Mouse (Mus musculus) embryonic facial prominence, embryonic 10.5 days (tissue): ENCODE results near the gene Large1. TPM values are rescaled to one million over a fixed set of nuclear protein-coding genes. Genes with fewer than 3 reads are reported as not detected.

Experiments
- DNase-seq: peaks from one replicate; pipeline ENCODE4 v3.0.0-alpha.2; 2017; ENCODE audit warnings: low spot score
- H3K27ac ChIP-seq: fragments of 300-500 bp; sonication (generic); replicated peaks from 2 replicates; pipeline ENCODE4 v1.5.1; 2016; ENCODE audit warnings: mild to moderate bottlenecking
- H3K27me3 ChIP-seq: fragments of 300-500 bp; sonication (generic); replicated peaks from 2 replicates; pipeline ENCODE4 v1.6.1; 2016; ENCODE audit warnings: low read depth, mild to moderate bottlenecking; ENCODE audit not compliant: poor library complexity, severe bottlenecking
- H3K36me3 ChIP-seq: fragments of 300-500 bp; sonication (generic); replicated peaks from 2 replicates; pipeline ENCODE4 v1.6.1; 2016; ENCODE audit warnings: mild to moderate bottlenecking, moderate library complexity
- H3K4me1 ChIP-seq: fragments of 300-500 bp; sonication (generic); 2 replicates; pipeline ENCODE4 v1.6.1; 2016
- H3K4me3 ChIP-seq: fragments of 300-500 bp; sonication (generic); 2 replicates; pipeline ENCODE4 v1.5.1; 2016; ENCODE audit warnings: mild to moderate bottlenecking, moderate library complexity
- H3K9me3 ChIP-seq: fragments of 300-500 bp; sonication (generic); 2 replicates; pipeline ENCODE4 v1.6.1; 2016; ENCODE audit warnings: mild to moderate bottlenecking
- WGBS: fragments of 180-500 bp; shearing (Covaris S2); methylation state at CpG from one replicate; pipeline ENCODE4 v1.1.7; 2016; 5-methylcytosine and 5-hydroxymethylcytosine counted together
- polyA plus RNA-seq: library from polyadenylated mRNA; unstranded; fragments of >200 nt; fragmentation: Nextera tagmentation; extraction: Ambion mirVana; gene quantifications from 2 replicates; pipeline ENCODE4 v1.2.1, GENCODE M21; 2016

Gene Large1
- polyA plus RNA-seq, 1 experiment from 2014 or later, result 5.4 TPM

DNA sequence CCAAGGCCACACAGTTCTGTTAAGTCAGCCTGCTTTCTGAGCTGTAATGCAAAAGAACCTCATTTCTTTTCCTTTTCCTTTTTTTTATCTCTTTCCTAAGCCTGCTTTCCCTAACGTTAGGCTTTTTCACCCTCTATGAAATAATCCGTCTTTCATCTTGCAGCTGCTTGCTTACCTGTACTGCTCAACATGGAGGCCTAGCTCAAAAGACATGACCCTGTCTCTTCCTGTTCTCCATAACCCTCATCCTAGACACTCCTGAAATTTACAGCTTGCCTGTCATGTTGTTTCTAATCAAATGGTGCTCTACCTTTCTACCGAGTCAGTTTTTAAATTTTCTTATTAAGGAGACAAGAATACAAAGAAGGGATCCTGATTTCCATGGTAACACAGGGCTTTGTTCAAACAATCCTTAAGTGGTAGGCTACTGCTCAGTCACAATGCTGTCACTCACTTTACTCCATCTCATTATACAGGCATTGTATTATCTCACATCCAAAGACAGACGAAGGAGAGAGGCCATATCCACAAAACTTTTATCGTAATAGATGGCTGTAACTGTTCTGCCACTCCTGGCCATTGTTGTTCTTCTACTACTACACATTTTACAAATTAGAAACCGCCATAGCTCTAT, 134.0 kb downstream of the Large1 start:
- H3K4me1 ChIP-seq, result no peaks in the 10 kb centered on the region
- no peak overlapping the region for H3K4me3 ChIP-seq
- DNase-seq, result no peak
- WGBS, result 78% methylated on average over 6 of the region's 6 CpGs
- H3K36me3 ChIP-seq, result no peaks in the 10 kb centered on the region
- no peaks in the 10 kb centered on the region for H3K27me3 ChIP-seq
- H3K27ac ChIP-seq, result no peak overlapping the region
- H3K9me3 ChIP-seq, result no peaks in the 10 kb centered on the region

DNA sequence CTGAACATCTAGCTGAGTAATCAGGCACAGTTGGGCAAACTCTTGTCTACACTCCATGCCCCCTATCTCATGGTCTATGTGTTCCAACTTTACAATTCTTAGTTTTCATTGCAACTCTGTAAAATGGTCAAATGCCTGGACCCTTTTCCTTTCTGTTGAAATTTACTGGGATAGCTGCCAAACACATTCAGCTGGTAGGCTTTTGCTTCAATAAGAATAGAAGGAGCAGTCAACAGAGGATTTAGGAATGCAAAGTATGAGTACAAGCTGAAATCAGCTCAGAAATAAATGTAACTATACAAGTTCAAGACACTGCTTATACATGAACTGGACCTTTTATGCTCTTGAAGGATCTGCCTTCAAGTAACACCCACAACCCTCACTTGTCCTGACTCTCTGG, 146.5 kb downstream of the Large1 start:
- no peaks in the 10 kb centered on the region for H3K9me3 ChIP-seq
- no peaks in the 10 kb centered on the region for H3K27me3 ChIP-seq
- DNase-seq, result no peak
- no peaks in the 10 kb centered on the region for H3K36me3 ChIP-seq
- H3K4me1 ChIP-seq, result no peaks in the 10 kb centered on the region
- no peak overlapping the region for H3K27ac ChIP-seq
- H3K4me3 ChIP-seq, result no peak overlapping the region

DNA sequence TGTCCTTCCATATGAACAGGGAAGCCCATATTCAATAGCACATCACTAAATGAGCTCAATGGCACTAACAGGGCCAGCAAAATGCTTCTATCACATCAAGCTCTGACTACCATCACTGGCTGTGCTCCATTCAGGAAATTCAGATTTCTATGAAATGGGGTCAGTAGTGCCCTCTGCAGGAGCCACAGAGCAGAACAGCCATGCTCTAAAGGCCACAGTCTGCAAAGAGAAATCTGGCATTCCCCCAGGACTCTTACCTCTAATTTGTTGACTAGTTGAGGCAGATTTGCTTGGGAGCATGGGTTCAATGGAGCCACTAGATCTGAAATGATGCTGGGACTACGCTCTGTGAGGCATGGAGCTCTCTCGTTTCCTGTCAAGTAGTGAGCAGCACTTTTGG, 151.5 kb downstream of the Large1 start:
- 85% methylated on average over 2 of the region's 2 CpGs for WGBS
- no peak overlapping the region for H3K27ac ChIP-seq
- H3K4me3 ChIP-seq, result no peak overlapping the region
- H3K4me1 ChIP-seq, result no peaks in the 10 kb centered on the region
- H3K27me3 ChIP-seq, result no peaks in the 10 kb centered on the region
- no peak for DNase-seq
- H3K36me3 ChIP-seq, result no peaks in the 10 kb centered on the region
- no peaks in the 10 kb centered on the region for H3K9me3 ChIP-seq

DNA sequence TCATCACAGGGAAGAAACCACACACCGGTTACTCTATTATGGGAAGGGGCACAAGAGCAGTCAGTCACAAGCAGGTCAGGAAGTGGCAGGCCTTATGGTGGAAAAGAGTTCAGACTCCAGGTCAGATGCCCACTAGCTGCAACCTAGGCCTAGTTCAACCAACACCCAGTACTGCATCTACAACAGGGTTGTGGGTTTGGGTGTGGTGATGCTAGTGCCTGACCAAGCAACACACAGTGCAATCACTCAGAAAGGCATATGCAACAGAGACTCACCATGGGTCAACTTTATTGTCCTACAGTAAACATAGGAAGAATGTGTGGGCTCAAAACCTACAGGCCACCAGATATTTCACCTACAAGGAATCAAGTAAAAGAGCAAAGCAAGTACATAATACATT, 155.6 kb downstream of the Large1 start:
- Histone ChIP-seq H3K27ac (no peak overlapping the region), H3K4me3 (no peak overlapping the region), H3K4me1 (no peaks in the 10 kb centered on the region), H3K36me3 (no peaks in the 10 kb centered on the region), H3K27me3 (no peaks in the 10 kb centered on the region), H3K9me3 (no peaks in the 10 kb centered on the region)
- DNase-seq, result no peak
- 92% methylated on average over 1 of the region's 1 CpGs for WGBS

DNA sequence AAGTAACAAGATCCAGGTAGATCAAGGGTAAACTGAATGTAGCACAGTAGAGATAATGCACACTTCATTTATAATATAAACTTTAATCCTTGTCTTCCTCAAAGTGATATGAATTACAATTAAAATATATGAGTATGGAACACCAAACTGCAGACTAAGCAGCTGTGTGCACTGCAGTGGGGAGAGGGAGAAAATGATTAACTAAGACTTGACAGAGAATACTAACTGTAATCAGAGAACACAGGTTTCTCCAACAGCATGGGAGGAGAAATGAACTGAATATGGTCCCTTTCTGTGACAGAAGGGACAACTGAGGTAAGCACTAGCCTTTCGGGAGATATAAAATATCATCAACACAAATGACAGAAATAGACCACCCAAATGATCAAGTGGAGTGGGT, 164.7 kb downstream of the Large1 start:
- H3K4me1 ChIP-seq, result no peaks in the 10 kb centered on the region
- no peak overlapping the region for H3K27ac ChIP-seq
- no peak for DNase-seq
- H3K27me3 ChIP-seq, result no peaks in the 10 kb centered on the region
- no peak overlapping the region for H3K4me3 ChIP-seq
- no peaks in the 10 kb centered on the region for H3K9me3 ChIP-seq
- WGBS, result 95% methylated on average over 1 of the region's 1 CpGs
- H3K36me3 ChIP-seq, result no peaks in the 10 kb centered on the region

DNA sequence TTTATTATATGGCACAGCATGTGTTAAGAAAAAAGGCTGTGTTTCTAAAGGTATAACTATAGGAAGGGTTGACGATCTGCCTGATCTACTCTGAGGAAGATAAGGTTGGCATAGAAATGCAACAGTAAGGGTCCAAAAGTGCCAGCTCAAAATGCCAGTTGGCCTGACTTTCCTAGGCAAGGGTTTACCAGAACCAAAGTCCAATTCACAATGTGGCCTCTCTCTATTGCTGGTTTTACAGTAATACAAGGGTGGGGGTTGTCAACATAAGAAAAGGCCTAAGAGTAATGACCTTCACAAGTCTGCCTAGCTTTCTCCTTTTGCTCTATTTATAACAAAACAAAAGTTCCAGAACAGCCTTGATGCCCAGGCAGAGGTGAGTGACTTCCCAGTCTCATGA, 166.0 kb downstream of the Large1 start:
- no peaks in the 10 kb centered on the region for H3K27me3 ChIP-seq
- no peaks in the 10 kb centered on the region for H3K9me3 ChIP-seq
- H3K4me1 ChIP-seq, result no peaks in the 10 kb centered on the region
- no peaks in the 10 kb centered on the region for H3K36me3 ChIP-seq
- H3K4me3 ChIP-seq, result no peak overlapping the region
- DNase-seq, result no peak
- no peak overlapping the region for H3K27ac ChIP-seq
- WGBS, result 93% methylated on average over 1 of the region's 1 CpGs

DNA sequence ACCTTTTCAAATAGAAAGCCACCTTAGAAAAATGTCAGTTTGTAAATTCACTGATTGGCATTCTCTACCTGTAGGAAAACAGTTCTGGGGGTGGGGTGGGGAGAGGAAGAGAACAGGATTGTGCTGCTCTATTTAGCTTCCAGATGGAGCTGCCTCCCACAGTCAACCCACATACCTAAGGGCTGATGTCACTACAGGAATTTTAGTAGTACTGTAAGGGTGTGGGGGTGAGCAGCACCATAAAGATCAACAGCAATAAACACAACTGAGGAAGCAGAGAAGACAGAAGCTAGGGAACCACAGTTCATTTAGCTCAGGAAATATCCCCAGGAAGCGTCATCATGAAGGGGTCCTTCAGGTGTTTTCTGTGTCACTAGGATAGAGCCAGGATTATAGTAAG, 174.9 kb downstream of the Large1 start:
- Histone ChIP-seq H3K36me3 (no peaks in the 10 kb centered on the region), H3K4me3 (no peak overlapping the region), H3K4me1 (no peaks in the 10 kb centered on the region), H3K27ac (no peak overlapping the region), H3K27me3 (no peaks in the 10 kb centered on the region), H3K9me3 (no peaks in the 10 kb centered on the region)
- DNase-seq, result no peak
- WGBS, result 89% methylated on average over 1 of the region's 1 CpGs

DNA sequence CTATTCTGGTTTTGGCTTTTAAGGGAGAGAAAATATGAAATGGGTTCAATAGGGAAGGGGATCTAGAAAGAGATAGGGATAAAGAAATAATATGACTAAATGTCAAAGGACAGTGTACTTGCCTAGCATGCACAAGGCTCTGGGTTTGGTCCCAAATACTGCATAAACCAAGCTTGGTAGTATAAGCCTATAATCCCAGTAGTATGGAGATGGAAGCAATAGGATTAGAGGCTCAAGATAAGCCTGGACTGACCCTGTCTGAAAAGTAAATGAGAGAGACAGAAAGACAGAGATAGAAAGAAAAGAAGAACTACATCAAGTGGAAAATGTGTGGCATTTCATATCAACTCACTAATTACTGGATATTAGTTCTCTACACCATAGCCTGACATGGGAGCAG, 180.7 kb downstream of the Large1 start:
- Histone ChIP-seq H3K27ac (no peak overlapping the region), H3K27me3 (no peaks in the 10 kb centered on the region), H3K4me1 (no peaks in the 10 kb centered on the region), H3K36me3 (no peaks in the 10 kb centered on the region), H3K4me3 (no peak overlapping the region), H3K9me3 (no peaks in the 10 kb centered on the region)
- no peak for DNase-seq

DNA sequence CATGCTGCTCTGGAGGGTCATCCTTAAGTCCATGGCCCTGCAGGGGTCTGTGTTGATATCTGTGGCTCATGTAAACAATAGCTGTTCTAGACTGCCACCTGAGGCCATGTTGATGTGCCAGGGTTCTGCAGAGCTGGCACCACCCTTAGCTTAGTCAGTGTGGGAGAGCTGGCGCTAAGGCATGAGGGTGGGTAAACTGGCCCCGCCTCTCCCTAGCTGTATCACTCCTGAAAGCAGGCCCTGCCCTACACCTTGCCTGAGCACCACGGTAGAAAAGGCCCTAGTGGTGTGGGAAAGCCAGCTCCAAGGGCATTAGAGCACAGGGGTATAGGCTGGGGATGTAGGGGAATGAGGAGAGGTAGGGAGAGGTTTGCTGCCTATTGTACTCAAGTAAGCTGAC, 191.3 kb downstream of the Large1 start:
- H3K4me1 ChIP-seq, result no peaks in the 10 kb centered on the region
- H3K27ac ChIP-seq, result no peak overlapping the region
- 79% methylated on average over 3 of the region's 3 CpGs for WGBS
- DNase-seq, result no peak
- no peaks in the 10 kb centered on the region for H3K9me3 ChIP-seq
- no peak overlapping the region for H3K4me3 ChIP-seq
- no peaks in the 10 kb centered on the region for H3K27me3 ChIP-seq
- H3K36me3 ChIP-seq, result no peaks in the 10 kb centered on the region

DNA sequence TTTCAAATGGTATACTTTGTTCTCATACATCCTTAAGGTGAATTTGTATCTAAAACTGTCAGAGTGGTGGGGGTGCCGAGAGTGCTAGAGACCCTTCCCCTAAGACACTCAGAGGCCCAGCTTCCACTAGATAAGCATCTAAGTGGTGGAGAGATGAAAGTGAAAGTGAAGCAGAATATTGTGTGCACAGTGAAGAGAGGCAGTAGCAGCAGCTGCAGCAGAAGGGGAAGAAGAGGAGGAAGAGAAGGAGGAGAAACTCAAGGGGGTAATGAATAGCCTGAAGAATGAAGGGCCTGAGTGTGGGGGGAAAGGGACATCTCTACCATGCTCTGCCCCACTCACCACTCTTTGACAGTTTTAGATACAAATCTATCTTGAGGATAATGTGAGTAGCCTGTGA, 191.8 kb downstream of the Large1 start:
- Histone ChIP-seq H3K4me1 (no peaks in the 10 kb centered on the region), H3K27ac (no peak overlapping the region), H3K27me3 (no peaks in the 10 kb centered on the region), H3K36me3 (no peaks in the 10 kb centered on the region), H3K9me3 (no peaks in the 10 kb centered on the region), H3K4me3 (no peak overlapping the region)
- WGBS, result 79% methylated on average over 1 of the region's 1 CpGs
- DNase-seq, result no peak

DNA sequence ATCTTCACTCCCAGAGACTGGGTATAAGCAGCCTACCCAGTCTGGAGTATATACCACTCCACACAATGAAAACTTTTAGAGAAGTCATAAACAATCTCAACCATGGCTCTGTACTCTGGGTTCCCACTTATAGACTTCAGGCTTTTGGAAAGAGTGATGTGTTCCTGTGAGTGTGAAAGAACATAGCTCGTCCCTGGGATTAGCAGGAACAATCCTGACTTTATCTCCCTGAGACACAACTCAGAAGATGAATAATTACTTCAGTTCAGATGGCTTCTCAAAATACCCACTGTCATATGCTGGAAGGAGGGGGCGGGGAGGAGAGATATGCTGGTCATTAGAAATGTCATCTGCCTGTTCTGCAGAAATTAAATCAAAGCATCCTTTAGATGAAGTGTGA, 192.4 kb downstream of the Large1 start:
- no peak overlapping the region for H3K27ac ChIP-seq
- H3K27me3 ChIP-seq, result no peaks in the 10 kb centered on the region
- no peak overlapping the region for H3K4me3 ChIP-seq
- H3K9me3 ChIP-seq, result no peaks in the 10 kb centered on the region
- DNase-seq, result no peak
- no peaks in the 10 kb centered on the region for H3K36me3 ChIP-seq
- WGBS, result 86% methylated on average over 2 of the region's 2 CpGs
- no peaks in the 10 kb centered on the region for H3K4me1 ChIP-seq

DNA sequence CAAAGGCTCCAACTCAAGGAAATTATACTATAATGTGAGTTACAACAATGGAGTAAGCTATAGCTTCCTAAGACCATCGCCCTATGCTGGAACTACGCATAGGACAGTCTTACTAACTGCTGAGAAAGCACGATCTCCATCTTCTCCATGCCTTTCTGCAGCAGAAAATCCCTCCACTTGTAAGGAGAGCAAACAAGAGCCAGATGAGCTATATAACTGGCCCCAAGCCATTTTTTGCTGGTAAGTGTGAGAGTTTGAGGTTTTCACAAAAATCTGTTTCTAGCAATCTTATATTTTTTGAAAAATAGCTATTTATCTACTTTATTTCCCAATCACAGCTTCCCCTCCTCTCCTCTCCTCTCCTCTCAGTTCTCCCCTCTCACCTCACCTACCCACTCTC, 206.1 kb downstream of the Large1 start:
- no peaks in the 10 kb centered on the region for H3K36me3 ChIP-seq
- no peak overlapping the region for H3K27ac ChIP-seq
- H3K9me3 ChIP-seq, result no peaks in the 10 kb centered on the region
- WGBS, result 97% methylated on average over 3 of the region's 3 CpGs
- no peaks in the 10 kb centered on the region for H3K4me1 ChIP-seq
- DNase-seq, result no peak
- H3K27me3 ChIP-seq, result no peaks in the 10 kb centered on the region
- no peak overlapping the region for H3K4me3 ChIP-seq

DNA sequence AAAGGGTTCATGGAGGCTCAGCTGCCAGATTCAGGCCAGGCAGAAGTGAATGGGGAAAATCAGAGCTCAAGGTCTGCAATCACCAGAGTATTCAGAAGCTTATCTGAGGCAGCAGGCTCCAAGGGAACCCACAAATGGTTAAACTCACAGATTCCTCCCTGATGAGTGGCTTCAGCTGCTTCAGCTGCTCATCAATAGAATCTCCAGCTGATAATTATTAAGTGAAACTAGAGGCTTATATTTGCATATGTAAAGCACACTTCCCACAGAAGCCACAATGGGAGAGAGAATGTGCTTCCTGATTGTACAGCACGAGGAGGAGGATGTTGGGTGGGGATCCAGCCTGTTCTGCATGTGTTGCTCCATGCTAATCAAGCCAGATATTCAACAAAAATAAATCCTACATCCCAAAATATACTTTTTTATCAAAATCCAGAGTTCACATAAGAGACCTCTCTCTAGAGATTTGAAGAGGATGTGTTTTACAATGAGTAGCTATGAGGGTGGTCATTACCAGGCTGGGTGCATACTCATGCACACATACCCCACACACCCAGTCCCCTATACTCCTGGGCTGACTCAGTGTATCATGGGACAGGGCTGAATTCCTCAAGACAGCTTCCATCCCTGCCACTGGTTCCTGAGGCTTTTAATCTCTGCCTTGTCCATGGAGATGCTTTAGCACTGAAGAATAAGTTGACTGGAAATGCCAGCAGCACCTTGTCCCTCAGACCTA, 210.5 kb downstream of the Large1 start:
- Histone ChIP-seq H3K9me3 (no peaks in the 10 kb centered on the region), H3K36me3 (no peaks in the 10 kb centered on the region), H3K27me3 (no peaks in the 10 kb centered on the region), H3K4me1 (no peaks in the 10 kb centered on the region), H3K27ac (no peak overlapping the region), H3K4me3 (no peak overlapping the region)
- 23% methylated on average over 1 of the region's 1 CpGs for WGBS
- DNase-seq, result no peak
